Mouse (Mus musculus) testis, adult 2 months (tissue): ENCODE results near the gene Pim1. TPM values are rescaled to one million over a fixed set of nuclear protein-coding genes. Genes with fewer than 3 reads are reported as not detected.
A peak's percentile ranks its signal among the peaks of the same experiment; 100 is the strongest.

Experiments used
- H3K27ac ChIP-seq: fragments of 200-500 bp; 2 replicates; pipeline ENCODE4 v1.5.1; 2012; ENCODE audit warnings: low read depth, low read length; ENCODE audit not compliant: control insufficient read depth, insufficient read depth
- H3K27me3 ChIP-seq: fragments of 200-500 bp; 2 replicates; pipeline ENCODE4 v1.6.1; 2012; ENCODE audit warnings: mild to moderate bottlenecking, low read length, moderate library complexity; ENCODE audit not compliant: control insufficient read depth, insufficient read depth
- H3K36me3 ChIP-seq: fragments of 200-500 bp; 2 replicates; pipeline ENCODE4 v1.6.1; 2012; ENCODE audit warnings: mild to moderate bottlenecking, low read length; ENCODE audit not compliant: control insufficient read depth, insufficient read depth
- H3K4me1 ChIP-seq: fragments of 200-500 bp; 2 replicates; pipeline ENCODE4 v1.6.1; 2012; ENCODE audit warnings: low read length; ENCODE audit not compliant: control insufficient read depth, insufficient read depth
- H3K4me3 ChIP-seq: fragments of 200-500 bp; 2 replicates; pipeline ENCODE4 v1.5.1; 2012; ENCODE audit warnings: low read depth, mild to moderate bottlenecking, low read length, moderate library complexity, mixed read lengths; ENCODE audit not compliant: control insufficient read depth
- CTCF ChIP-seq: fragments of 200-500 bp; IDR thresholded peaks from 2 replicates; pipeline ENCODE4 v1.5.1; 2012; ENCODE audit warnings: low read depth, mild to moderate bottlenecking, inconsistent platforms, low read length, moderate library complexity; ENCODE audit not compliant: control insufficient read depth, insufficient read depth, insufficient replicate concordance
- POLR2A ChIP-seq: fragments of 200-500 bp; IDR thresholded peaks from 2 replicates; pipeline ENCODE4 v1.6.1; 2012; ENCODE audit warnings: low read depth, mild to moderate bottlenecking, inconsistent platforms, low read length, moderate library complexity; ENCODE audit not compliant: control insufficient read depth
- polyA plus RNA-seq: library from polyadenylated mRNA; depleted of rRNA; stranded (reverse); fragments of >200 nt; gene quantifications from 2 replicates; pipeline ENCODE4 v1.2.3, GENCODE M21; 2012

The Pim1 gene
- polyA plus RNA-seq, 1 experiment = 87.2 TPM

DNA sequence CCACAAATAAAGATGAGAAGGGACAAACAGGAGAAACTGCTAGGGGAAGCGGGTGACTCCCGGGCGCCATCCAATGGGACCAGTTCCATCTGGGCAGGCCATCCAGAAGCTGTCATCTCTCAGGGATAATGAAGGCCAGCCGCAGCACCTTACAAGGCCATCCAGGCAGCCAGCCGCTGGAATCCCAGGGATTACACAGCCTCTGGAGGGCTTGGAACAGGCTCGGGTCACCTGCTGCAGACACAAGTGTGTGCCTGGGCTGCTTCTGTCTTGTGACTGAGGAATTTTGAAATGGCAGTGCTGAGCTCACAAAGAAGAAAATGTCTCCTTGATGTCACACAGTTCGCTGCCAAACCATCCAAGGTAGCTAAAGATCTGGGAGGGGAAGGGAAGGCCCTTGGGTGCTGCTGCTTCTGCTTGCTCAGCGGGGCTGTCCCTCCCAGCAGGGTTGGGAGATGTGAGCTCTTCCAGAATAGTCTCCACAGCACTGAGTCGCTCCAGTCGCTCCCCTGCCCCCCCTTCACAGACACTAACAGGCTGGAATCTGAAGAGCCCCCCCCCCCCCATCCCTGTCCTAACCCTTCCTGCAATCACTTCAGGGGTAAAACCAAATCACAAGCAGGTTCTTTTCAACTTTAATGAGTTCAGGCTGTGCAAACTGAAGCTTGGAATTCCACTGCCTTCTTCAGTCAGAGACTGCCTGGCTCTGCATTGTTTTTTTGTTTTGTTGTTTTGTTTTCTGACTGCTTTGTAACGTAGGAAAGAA is 32.6 kb upstream of the Pim1 start:
- peaks cover 8% of the 10 kb centered on the region; the same call in 1 of the 2 replicates for H3K4me1 ChIP-seq
- H3K27ac ChIP-seq = no peak overlapping the region
- TF ChIP-seq CTCF = no peak
- no peak for TF ChIP-seq POLR2A
- H3K4me3 ChIP-seq = no peak overlapping the region
- no peaks in the 10 kb centered on the region for H3K36me3 ChIP-seq
- H3K27me3 ChIP-seq = no peaks in the 10 kb centered on the region

DNA sequence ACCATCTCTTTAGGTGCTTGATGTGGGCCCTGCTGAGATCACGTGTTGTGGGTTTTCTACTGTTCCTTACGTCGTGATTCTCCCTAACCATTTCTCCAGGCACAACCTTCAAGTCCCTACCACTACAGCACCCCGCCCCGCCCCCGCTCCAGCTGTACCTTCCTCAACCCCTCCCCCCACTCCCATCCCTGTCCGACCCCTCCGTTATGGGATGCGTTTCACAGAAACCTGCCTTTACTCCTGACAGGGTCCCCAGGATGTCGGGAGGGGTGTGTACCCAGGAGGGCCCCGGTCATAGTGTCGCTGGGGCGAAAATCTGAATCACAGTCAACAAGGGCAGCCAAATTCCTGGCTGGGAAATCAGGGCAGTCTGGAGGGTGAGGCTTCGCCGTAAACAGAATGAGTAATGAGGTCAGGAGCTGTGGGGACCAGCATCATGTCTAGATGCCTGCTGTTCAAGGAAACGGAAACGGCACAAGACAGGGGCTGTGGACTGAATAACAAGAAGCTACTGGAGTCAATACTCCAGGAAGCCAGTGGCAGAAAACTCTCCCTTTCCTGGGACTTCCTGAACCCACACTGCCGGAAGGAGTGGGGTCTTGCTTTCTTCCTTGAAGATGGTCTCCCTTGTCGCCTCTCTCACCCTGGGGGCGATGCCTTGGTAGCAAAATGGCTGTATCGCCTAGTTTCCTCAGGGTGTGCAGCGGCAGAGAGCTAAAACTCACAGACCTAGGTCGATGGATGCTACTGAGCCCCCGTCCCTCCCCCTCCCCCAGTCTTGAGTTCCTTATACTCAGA is 31.0 kb upstream of the Pim1 start:
- H3K36me3 ChIP-seq = no peaks in the 10 kb centered on the region
- H3K27me3 ChIP-seq = no peaks in the 10 kb centered on the region; the same call in 1 of the 2 replicates
- H3K27ac ChIP-seq = no peak overlapping the region
- H3K4me1 ChIP-seq = peaks cover 16% of the 10 kb centered on the region
- H3K4me3 ChIP-seq = peak overlapping the region; percentile 17; the same call in 1 of the 2 replicates
- no peak for TF ChIP-seq CTCF
- TF ChIP-seq POLR2A = no peak

DNA sequence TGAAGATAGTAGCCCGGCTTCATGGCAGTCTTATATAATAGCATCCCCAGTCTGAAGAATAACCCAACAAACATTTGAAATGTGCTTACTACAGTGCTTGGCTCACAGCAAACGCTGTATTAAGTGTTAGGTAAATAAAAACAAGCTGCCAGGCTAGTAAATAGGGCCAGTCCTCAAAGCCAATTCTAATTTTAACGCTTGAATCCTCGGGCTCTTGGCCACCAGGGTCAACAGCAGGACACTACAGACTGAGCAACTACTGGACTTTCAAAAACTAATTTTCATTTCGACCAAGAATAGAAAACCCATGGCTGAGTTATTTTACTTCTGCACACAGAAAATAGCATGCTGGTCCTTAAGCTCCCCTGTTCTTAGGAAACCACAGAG is 30.4 kb upstream of the Pim1 start:
- Histone ChIP-seq H3K27ac (no peak overlapping the region), H3K4me3 (no peak overlapping the region), H3K27me3 (no peaks in the 10 kb centered on the region; the same call in 1 of the 2 replicates), H3K4me1 (peaks cover 16% of the 10 kb centered on the region), H3K36me3 (no peaks in the 10 kb centered on the region)
- no peak for TF ChIP-seq POLR2A
- TF ChIP-seq CTCF = no peak

DNA sequence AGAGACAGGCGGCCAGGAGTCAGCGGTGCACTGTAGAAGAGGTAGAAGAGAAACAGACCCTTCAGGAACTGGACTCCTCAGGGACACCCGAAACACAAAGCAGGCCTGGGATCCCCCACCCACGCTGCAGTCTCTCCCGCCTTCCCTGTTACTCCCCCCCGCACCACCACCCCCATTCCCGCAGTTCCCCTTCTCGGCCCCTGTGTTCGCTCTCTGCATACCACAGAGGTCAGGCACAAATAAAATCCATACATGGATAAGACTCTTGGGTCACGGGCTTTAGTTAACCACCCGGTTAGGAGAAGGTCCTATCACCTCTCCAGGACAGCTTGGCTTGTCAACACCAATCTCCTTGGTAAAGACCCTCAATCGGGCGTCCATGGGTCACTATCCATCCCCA is 26.9 kb upstream of the Pim1 start:
- H3K4me1 ChIP-seq = peaks cover 16% of the 10 kb centered on the region
- H3K4me3 ChIP-seq = peak overlapping the region; percentile 42
- H3K36me3 ChIP-seq = no peaks in the 10 kb centered on the region
- no peak overlapping the region for H3K27ac ChIP-seq
- H3K27me3 ChIP-seq = no peaks in the 10 kb centered on the region; the same call in 1 of the 2 replicates
- TF ChIP-seq CTCF (no peak), POLR2A (no peak)

DNA sequence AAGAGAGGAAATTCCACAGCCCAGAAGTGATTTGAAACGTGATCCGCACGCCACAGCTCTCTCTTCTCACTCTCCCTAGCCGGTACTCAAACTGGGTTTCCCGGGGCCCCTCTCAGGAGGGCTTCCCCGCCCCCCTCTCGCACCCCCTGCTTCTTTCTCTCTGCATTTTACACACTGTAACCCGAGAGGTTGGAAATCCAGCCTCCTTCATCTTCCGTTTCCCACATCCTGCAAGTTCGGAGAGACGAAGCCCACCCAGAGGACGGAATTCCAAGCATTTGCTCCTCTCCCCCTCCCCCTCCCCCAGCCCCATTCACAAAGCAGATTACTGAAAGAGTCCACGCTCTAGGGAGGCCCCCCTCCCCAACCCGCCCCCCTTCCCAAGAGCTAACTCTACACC is 26.5 kb upstream of the Pim1 start:
- no peak for TF ChIP-seq CTCF
- Histone ChIP-seq H3K27me3 (no peaks in the 10 kb centered on the region; the same call in 1 of the 2 replicates), H3K4me1 (peaks cover 14% of the 10 kb centered on the region), H3K4me3 (peak overlapping the region; percentile 42), H3K27ac (no peak overlapping the region), H3K36me3 (no peaks in the 10 kb centered on the region)

DNA sequence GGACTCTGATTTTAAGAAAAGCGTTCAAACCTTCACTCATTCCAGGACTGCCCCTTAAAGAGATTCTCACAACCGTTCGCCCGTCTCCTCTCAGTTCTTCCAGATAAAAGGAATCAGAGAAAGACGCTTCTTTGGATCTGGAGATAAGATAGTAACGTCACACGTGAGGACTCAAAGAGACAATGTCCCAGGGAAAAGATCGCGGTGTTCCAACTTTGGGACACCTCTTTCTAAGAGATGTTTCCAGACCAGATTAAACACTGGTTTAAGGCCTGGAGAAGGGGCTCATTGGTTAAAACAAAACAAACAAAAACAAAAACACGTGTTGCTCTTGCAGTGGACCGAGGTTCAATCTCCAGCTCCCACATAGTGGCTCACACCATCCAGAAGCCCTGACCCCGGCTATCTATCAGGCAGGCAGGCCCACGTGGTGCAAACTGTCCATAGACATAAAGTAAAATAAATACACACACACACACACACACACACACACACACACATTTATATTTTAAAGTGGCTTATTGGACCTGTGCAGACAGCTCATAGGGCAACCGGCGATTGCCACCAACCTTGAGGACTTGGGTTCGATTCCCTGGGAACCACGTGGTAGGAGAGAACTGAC is 25.9 kb upstream of the Pim1 start:
- TF ChIP-seq POLR2A (no peak), CTCF (no peak)
- no peak overlapping the region for H3K4me3 ChIP-seq
- H3K36me3 ChIP-seq = no peaks in the 10 kb centered on the region
- H3K27ac ChIP-seq = no peak overlapping the region
- no peaks in the 10 kb centered on the region; the same call in 1 of the 2 replicates for H3K27me3 ChIP-seq
- H3K4me1 ChIP-seq = peaks cover 10% of the 10 kb centered on the region

DNA sequence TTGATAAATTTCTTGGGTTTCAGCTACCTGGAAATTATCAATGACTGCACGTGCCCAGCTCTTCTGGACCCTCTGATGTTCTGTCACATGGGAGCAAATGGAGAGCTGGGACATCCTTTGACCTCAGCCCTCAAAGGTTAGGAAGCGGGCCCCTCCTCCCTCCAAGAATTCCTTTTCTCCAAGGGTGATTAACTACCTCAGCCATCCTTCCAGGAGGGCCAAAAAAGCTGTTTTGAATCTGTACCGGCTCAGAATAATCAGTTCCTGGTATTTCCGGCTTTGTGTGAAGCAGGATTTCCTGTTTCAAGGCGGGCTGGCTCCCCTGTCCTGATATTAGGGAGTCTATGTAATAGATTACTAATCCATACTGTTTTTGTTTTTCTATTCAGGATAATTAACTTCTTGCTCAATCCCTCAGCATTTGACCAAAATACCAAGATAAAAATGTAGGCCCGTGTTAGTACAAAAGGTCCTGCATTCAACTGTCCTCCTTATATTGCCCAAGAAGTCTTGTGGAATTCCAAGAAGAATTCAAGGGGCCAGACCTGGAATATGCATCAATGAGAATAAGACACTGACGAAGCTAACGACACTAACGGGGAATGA is 25.0 kb upstream of the Pim1 start:
- Histone ChIP-seq H3K27me3 (no peaks in the 10 kb centered on the region; the same call in 1 of the 2 replicates), H3K36me3 (no peaks in the 10 kb centered on the region), H3K4me3 (no peak overlapping the region), H3K27ac (no peak overlapping the region), H3K4me1 (peaks cover 8% of the 10 kb centered on the region)
- TF ChIP-seq POLR2A (no peak), CTCF (no peak)
